16 mouse cellular contexts compared by ENCODE assay signal in the genomic region with DNA sequence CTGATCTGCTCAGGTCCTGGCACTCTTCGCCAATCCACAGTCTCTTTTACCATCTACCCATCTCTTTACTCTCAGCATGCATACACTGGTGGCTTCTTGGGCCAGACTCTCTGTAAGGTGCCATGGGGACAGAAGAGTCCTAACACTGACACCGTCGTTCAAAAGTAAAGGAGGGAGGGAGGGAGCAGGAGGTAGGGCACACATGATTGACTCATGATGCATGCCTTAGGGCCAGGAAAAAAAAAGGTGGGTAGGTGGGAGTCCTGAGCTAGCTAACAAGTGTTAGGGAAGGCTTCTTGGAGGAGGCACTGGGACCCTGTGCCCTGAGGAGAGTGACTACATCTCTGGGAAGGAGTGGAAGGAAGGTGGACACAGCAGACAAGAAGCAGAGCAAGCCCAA. TPM values are rescaled to one million over a fixed set of nuclear protein-coding genes. Genes with fewer than 3 reads are reported as not detected.
DNase-seq lines count a peak whose midpoint lies in the region; ATAC-seq and TF ChIP-seq lines count a peak whose summit lies in the region.
"Had no signal": no experiment of that assay in that cellular context is flagged by ENCODE, and none has a peak within 500 bp of the region (broad histone marks: within the 10 kb centered on the region; RNA-seq: fewer than 3 reads in every experiment).

No protein-coding gene starts in this region.

- peak overlapping the region; percentile 84 for H3K9ac ChIP-seq in hindbrain, embryonic 13.5 days
- H3K9ac ChIP-seq in midbrain, embryonic 16.5 days (ENCODE audit: low read depth, low read length): peak overlapping the region; percentile 30; the same call in 1 of the 2 replicates
- no peak overlapping the region for H3K9ac ChIP-seq in kidney, embryonic 16.5 days (replicated peaks; ENCODE audit: low read length)
- H3K9ac ChIP-seq in heart, embryonic 11.5 days (ENCODE audit: low read depth, low read length): no peak overlapping the region
- H3K9ac ChIP-seq: limb, embryonic 12.5 days; liver, postnatal 0 days had no signal

- peak overlapping the region; percentile 91 for H3K4me2 ChIP-seq in hindbrain, embryonic 13.5 days
- peak overlapping the region; percentile 91 for H3K4me2 ChIP-seq in midbrain, embryonic 16.5 days (ENCODE audit: low read length)
- no peak overlapping the region for H3K4me2 ChIP-seq in kidney, embryonic 16.5 days (replicated peaks; ENCODE audit: low read depth, low read length)
- H3K4me2 ChIP-seq in heart, embryonic 11.5 days: no peak overlapping the region

- TF ChIP-seq CTCF in gastrocnemius, adult 2 months (IDR thresholded peaks at IDR 0.05): no peak

- no peak for DNase-seq in gastrocnemius, adult 2 months
- no peak for DNase-seq in gastrocnemius, postnatal 36 days
- DNase-seq in forebrain, embryonic 10.5 days (ENCODE audit: extremely low spot score, low spot score): no peak
- DNase-seq in yolk sac, embryonic 10.5 days (ENCODE audit: low spot score): no peak
- DNase-seq: adrenal gland, adult 8-10 months; heart, postnatal 10 days; kidney, adult 2 months; liver, postnatal 0 days; right cerebral cortex, postnatal 25 days; thymus, adult 18-20 months had no signal

- no peaks in the 10 kb centered on the region for H3K9me3 ChIP-seq in forebrain, embryonic 10.5 days
- H3K9me3 ChIP-seq in hindbrain, embryonic 13.5 days: no peaks in the 10 kb centered on the region
- no peaks in the 10 kb centered on the region for H3K9me3 ChIP-seq in midbrain, embryonic 16.5 days (replicated peaks; ENCODE audit: control insufficient read depth, low read length, poor library complexity, severe bottlenecking)
- H3K9me3 ChIP-seq in kidney, embryonic 16.5 days (ENCODE audit: low read length): no peaks in the 10 kb centered on the region
- no peaks in the 10 kb centered on the region for H3K9me3 ChIP-seq in heart, embryonic 11.5 days (replicated peaks; ENCODE audit: control insufficient read depth, low read length)
- H3K9me3 ChIP-seq: limb, embryonic 12.5 days had no signal

- intact Hi-C loops in gastrocnemius, adult 2 months (cut with DNase I): loop anchor here (5.0 kb wide), 1 partner anchor 58 kb away; no protein-coding TSS in a partner anchor
- intact Hi-C loops in gastrocnemius, postnatal 36 days (cut with DNase I): no loop called here

- H3K36me3 ChIP-seq in forebrain, embryonic 10.5 days (replicated peaks): no peaks in the 10 kb centered on the region
- H3K36me3 ChIP-seq in hindbrain, embryonic 13.5 days: no peaks in the 10 kb centered on the region
- H3K36me3 ChIP-seq in midbrain, embryonic 16.5 days (ENCODE audit: control insufficient read depth, insufficient read depth, low read length): no peaks in the 10 kb centered on the region
- no peaks in the 10 kb centered on the region for H3K36me3 ChIP-seq in kidney, embryonic 16.5 days (ENCODE audit: insufficient read depth, low read length)
- H3K36me3 ChIP-seq in heart, embryonic 11.5 days (ENCODE audit: control insufficient read depth, insufficient read depth, low read length): no peaks in the 10 kb centered on the region
- H3K36me3 ChIP-seq: limb, embryonic 12.5 days had no signal

- H3K27me3 ChIP-seq in forebrain, embryonic 10.5 days (ENCODE audit: poor library complexity, severe bottlenecking): peaks cover 95% of the 10 kb centered on the region
- H3K27me3 ChIP-seq in hindbrain, embryonic 13.5 days: peaks cover 65% of the 10 kb centered on the region
- no peaks in the 10 kb centered on the region; the same call in 1 of the 2 replicates for H3K27me3 ChIP-seq in midbrain, embryonic 16.5 days (ENCODE audit: control insufficient read depth, insufficient read depth, low read depth, low read length)
- H3K27me3 ChIP-seq in kidney, embryonic 16.5 days (ENCODE audit: insufficient read depth, low read length): peaks cover 56% of the 10 kb centered on the region
- peaks cover 76% of the 10 kb centered on the region for H3K27me3 ChIP-seq in heart, embryonic 11.5 days (ENCODE audit: control insufficient read depth, insufficient read depth, low read length)

- no peak overlapping the region for H3K27ac ChIP-seq in gastrocnemius, adult 2 months
- no peak overlapping the region for H3K27ac ChIP-seq in forebrain, embryonic 10.5 days
- H3K27ac ChIP-seq in hindbrain, embryonic 13.5 days: no peak overlapping the region
- no peak overlapping the region for H3K27ac ChIP-seq in midbrain, embryonic 16.5 days (ENCODE audit: low read length)
- no peak overlapping the region for H3K27ac ChIP-seq in kidney, embryonic 16.5 days (ENCODE audit: low read length)
- no peak overlapping the region for H3K27ac ChIP-seq in heart, embryonic 11.5 days (ENCODE audit: low read depth, low read length)
- H3K27ac ChIP-seq: limb, embryonic 12.5 days had no signal

- no peak for ATAC-seq in hindbrain, embryonic 13.5 days (ENCODE audit: low FRiP score)
- no peak for ATAC-seq in midbrain, embryonic 16.5 days
- no peak for ATAC-seq in kidney, embryonic 16.5 days (ENCODE audit: low FRiP score, low TSS enrichment)
- ATAC-seq in heart, embryonic 11.5 days (replicated peaks; ENCODE audit: insufficient number of reproducible peaks, low FRiP score, low TSS enrichment): no peak
- ATAC-seq: liver, postnatal 0 days had no signal

- peak overlapping the region; percentile 92; the same call in 1 of the 2 replicates for H3K4me3 ChIP-seq in gastrocnemius, adult 2 months
- peak overlapping the region; percentile 76; the same call in 1 of the 2 replicates for H3K4me3 ChIP-seq in forebrain, embryonic 10.5 days
- H3K4me3 ChIP-seq in hindbrain, embryonic 13.5 days: peak overlapping the region; percentile 67
- peak overlapping the region; percentile 86 for H3K4me3 ChIP-seq in midbrain, embryonic 16.5 days (ENCODE audit: low read depth, low read length)
- H3K4me3 ChIP-seq in kidney, embryonic 16.5 days (ENCODE audit: low read length): no peak overlapping the region
- no peak overlapping the region for H3K4me3 ChIP-seq in heart, embryonic 11.5 days (ENCODE audit: low read depth, low read length)
- H3K4me3 ChIP-seq: limb, embryonic 12.5 days had no signal

- H3K4me1 ChIP-seq in forebrain, embryonic 10.5 days: peaks cover 61% of the 10 kb centered on the region
- peaks cover 72% of the 10 kb centered on the region for H3K4me1 ChIP-seq in hindbrain, embryonic 13.5 days (replicated peaks)
- peaks cover 49% of the 10 kb centered on the region for H3K4me1 ChIP-seq in midbrain, embryonic 16.5 days (ENCODE audit: control insufficient read depth, insufficient read depth, low read length)
- H3K4me1 ChIP-seq in kidney, embryonic 16.5 days (ENCODE audit: insufficient read depth, low read length): peaks cover 25% of the 10 kb centered on the region
- peaks cover 26% of the 10 kb centered on the region for H3K4me1 ChIP-seq in heart, embryonic 11.5 days (ENCODE audit: control insufficient read depth, insufficient read depth, low read length)

- 65% methylated on average over 3 of the region's 3 CpGs for WGBS in forebrain, embryonic 10.5 days
- 59% methylated on average over 3 of the region's 3 CpGs for WGBS in hindbrain, embryonic 13.5 days
- 75% methylated on average over 3 of the region's 3 CpGs for WGBS in midbrain, embryonic 16.5 days
- WGBS in kidney, embryonic 16.5 days: 64% methylated on average over 3 of the region's 3 CpGs
- 66% methylated on average over 3 of the region's 3 CpGs for WGBS in heart, embryonic 11.5 days (ENCODE audit: insufficient replicate concordance)

RNA-seq across cellular contexts. Expression of a gene that starts 1.9 kb away (rescaled TPM):
- 10 to 100 TPM in 1 of 2 experiments, 1 to 10 TPM in 1; 4.3 to 10.0 TPM for total RNA-seq in gastrocnemius, adult 2 months (2021)
- 1 to 10 TPM; 6.4 to 8.2 TPM for total RNA-seq in gastrocnemius, postnatal 36 days (2021)
- polyA plus RNA-seq in forebrain, embryonic 10.5 days (2016; fragmentation: Nextera tagmentation; extraction: Ambion mirVana): 0.06 TPM in 2 replicates
- 0.73 and 0.83 TPM in 2 replicates for polyA plus RNA-seq in hindbrain, embryonic 13.5 days (2015; fragmentation: Nextera tagmentation; extraction: Ambion mirVana)
- polyA plus RNA-seq in midbrain, embryonic 16.5 days (2015; fragmentation: Nextera tagmentation; extraction: Ambion mirVana): 1.1 and 1.4 TPM in 2 replicates
- polyA plus RNA-seq in kidney, embryonic 16.5 days (2015; fragmentation: Nextera tagmentation; extraction: Ambion mirVana): 0.10 and 0.15 TPM in 2 replicates
- 0.21 and 0.29 TPM in 2 replicates for polyA plus RNA-seq in heart, embryonic 11.5 days (2014; fragmentation: Nextera tagmentation; extraction: Ambion mirVana)
- total RNA-seq: common myeloid progenitor, adult 5-6 weeks had no signal
- polyA plus RNA-seq: liver, postnatal 0 days had no signal

Comparison
In these comparisons a context has a peak if more than half of its experiments do, and no peak if none do; other contexts are left out.
1. H3K4me3 ChIP-seq: peak in gastrocnemius, adult 2 months (single experiment), forebrain, embryonic 10.5 days (single experiment), hindbrain, embryonic 13.5 days (single experiment) and midbrain, embryonic 16.5 days (single experiment); none in kidney, embryonic 16.5 days (single experiment) and heart, embryonic 11.5 days (single experiment).
2. H3K4me2 ChIP-seq: peak in hindbrain, embryonic 13.5 days (single experiment) and midbrain, embryonic 16.5 days (single experiment); none in kidney, embryonic 16.5 days (single experiment) and heart, embryonic 11.5 days (single experiment).
3. H3K9ac ChIP-seq: peak in hindbrain, embryonic 13.5 days (single experiment) and midbrain, embryonic 16.5 days (single experiment); none in kidney, embryonic 16.5 days (single experiment) and heart, embryonic 11.5 days (single experiment).